Mouse (Mus musculus): ENCODE measurements around the gene Gm15091.
"Not testable (repeated sequence)": the region's sequence is repeated elsewhere in the genome, so short reads cannot be mapped to it uniquely, and the experiment has no call there.

Gm15091 gene

GRCm38 (mm10) chrX:149941355-149941754, at the start of gene Gm15091:
Gm15091 (plus strand) TSS chrX:149941655.
- not testable (repeated sequence) for DNase-seq (ENCODE audit: low read depth, low spot score)

All from brain, adult 2 months (tissue).